Mouse (Mus musculus) small intestine, adult 2 months (tissue): Measurements from ENCODE around the gene Pkp3. TPM values are rescaled to one million over a fixed set of nuclear protein-coding genes. Genes with fewer than 3 reads are reported as not detected.

Source experiments
- H3K27ac ChIP-seq: fragments of 200-500 bp; 2 replicates; pipeline ENCODE4 v1.5.1; 2012; ENCODE audit warnings: low read depth, low read length, control low read depth, inconsistent platforms; ENCODE audit not compliant: insufficient read depth
- H3K27me3 ChIP-seq: fragments of 200-500 bp; 2 replicates; pipeline ENCODE4 v1.6.1; 2012; ENCODE audit warnings: mild to moderate bottlenecking, moderate library complexity, low read length, inconsistent platforms; ENCODE audit not compliant: control insufficient read depth, insufficient read depth
- H3K36me3 ChIP-seq: fragments of 200-500 bp; 2 replicates; pipeline ENCODE4 v1.6.1; 2012; ENCODE audit warnings: mild to moderate bottlenecking, low read length, control low read depth, inconsistent platforms; ENCODE audit not compliant: control insufficient read depth, insufficient read depth
- H3K4me1 ChIP-seq: fragments of 200-500 bp; 2 replicates; pipeline ENCODE4 v1.6.1; 2012; ENCODE audit warnings: low read length, inconsistent platforms, mixed read lengths; ENCODE audit not compliant: control insufficient read depth, insufficient read depth, insufficient read length
- H3K4me3 ChIP-seq: fragments of 200-500 bp; 2 replicates; pipeline ENCODE4 v1.5.1; 2012; ENCODE audit warnings: low read depth, mild to moderate bottlenecking, control low read depth, inconsistent platforms, low read length, moderate library complexity
- CTCF ChIP-seq: fragments of 200-500 bp; IDR thresholded peaks from 2 replicates; pipeline ENCODE4 v1.5.1; 2012; ENCODE audit warnings: low read depth, mild to moderate bottlenecking, control low read depth, inconsistent platforms, low read length, moderate library complexity, mixed read lengths; ENCODE audit not compliant: insufficient replicate concordance, insufficient read length; ENCODE audit errors: extremely low read depth
- POLR2A ChIP-seq: fragments of 200-500 bp; IDR thresholded peaks from 2 replicates; pipeline ENCODE4 v1.6.1; 2012; ENCODE audit warnings: low read depth, mild to moderate bottlenecking, control low read depth, inconsistent platforms, low read length, moderate library complexity
- WGBS: fragments of 180-500 bp; shearing (Covaris S2); methylation state at CpG from one replicate; pipeline ENCODE4 v1.1.7; 2018; 5-methylcytosine and 5-hydroxymethylcytosine counted together
- polyA plus RNA-seq: library from polyadenylated mRNA; depleted of rRNA; stranded (reverse); fragments of >200 nt; gene quantifications from 2 replicates; pipeline ENCODE4 v1.2.3, GENCODE M21; 2012

Gene Pkp3
- polyA plus RNA-seq, 1 experiment, result 236 TPM

DNA sequence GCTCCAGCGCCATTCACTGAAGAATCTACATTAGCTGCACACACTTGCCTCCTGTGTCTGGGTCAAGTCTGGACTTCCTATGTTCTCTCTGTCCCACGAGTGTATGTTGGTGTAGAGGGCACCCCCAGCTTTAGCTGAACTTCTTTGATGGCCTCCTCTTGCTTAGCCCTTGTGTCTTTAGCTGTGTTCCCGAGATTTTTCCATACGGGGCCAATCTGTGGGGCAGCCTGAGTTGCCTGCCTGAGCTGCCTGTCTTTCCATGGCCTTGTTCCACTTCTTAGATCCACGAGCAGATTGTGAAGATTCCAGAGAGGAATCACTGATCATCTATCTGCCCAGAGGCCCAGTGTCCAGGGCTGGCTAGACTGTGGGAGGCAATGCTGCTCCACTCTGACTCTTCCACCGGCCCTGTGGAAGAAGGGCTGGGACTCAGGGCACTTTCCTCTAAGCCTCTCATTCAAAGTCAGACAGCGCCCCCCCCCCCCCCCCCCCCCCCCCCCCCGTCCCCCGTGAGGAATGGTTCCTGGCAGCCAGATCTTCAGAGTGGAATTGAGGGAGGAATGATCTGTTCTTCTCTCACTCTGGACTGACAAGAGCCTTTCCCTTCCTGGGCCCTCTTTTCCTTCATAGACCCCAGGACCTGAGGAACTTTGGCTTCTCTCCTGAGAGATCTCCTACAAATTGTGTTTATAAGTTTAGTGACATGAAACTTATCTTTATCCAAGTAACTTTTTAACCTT is 37.0 kb upstream of the Pkp3 start:
- Histone ChIP-seq H3K4me3 (no peak overlapping the region), H3K36me3 (no peaks in the 10 kb centered on the region), H3K4me1 (peaks cover 4% of the 10 kb centered on the region; the same call in 1 of the 2 replicates), H3K27ac (peak overlapping the region; percentile 76), H3K27me3 (no peaks in the 10 kb centered on the region)
- TF ChIP-seq POLR2A, result no peak
- no peak for TF ChIP-seq CTCF
- 33% methylated on average over 6 of the region's 9 CpGs for WGBS

DNA sequence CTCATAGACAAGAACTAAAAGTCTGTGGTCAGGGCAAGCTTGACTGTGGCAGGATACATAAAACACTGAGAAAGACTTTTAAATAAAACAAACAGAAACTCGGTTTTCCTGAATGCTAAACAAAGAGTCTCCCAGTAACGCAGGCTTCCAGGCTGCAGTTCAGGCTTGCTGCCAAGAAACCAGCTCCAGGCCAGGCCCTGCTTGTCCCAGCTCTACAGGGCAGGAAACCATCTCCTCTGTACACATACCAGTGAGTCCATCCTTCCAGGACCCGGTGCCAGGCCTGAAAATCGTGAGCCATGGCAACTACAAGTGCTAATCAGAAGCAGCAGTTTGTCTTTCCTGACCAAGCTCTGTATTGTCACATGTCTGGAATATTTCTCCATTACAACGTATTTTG is 36.4 kb upstream of the Pkp3 start:
- 7% methylated on average over 5 of the region's 5 CpGs for WGBS
- Histone ChIP-seq H3K27ac (peak overlapping the region; percentile 48), H3K4me3 (no peak overlapping the region), H3K27me3 (no peaks in the 10 kb centered on the region), H3K4me1 (peaks cover 7% of the 10 kb centered on the region; the same call in 1 of the 2 replicates), H3K36me3 (no peaks in the 10 kb centered on the region)
- no peak for TF ChIP-seq POLR2A
- no peak for TF ChIP-seq CTCF

GRCm38 (mm10) chr7:141042539-141042938 is 35.5 kb upstream of the Pkp3 start:
- Histone ChIP-seq H3K36me3 (no peaks in the 10 kb centered on the region), H3K4me3 (no peak overlapping the region), H3K4me1 (peaks cover 14% of the 10 kb centered on the region), H3K27ac (peak overlapping the region; percentile 19), H3K27me3 (no peaks in the 10 kb centered on the region)
- TF ChIP-seq CTCF (no peak), POLR2A (no peak)
- WGBS, result 29% methylated on average over 4 of the region's 4 CpGs

GRCm38 (mm10) chr7:141046931-141047580 is 31.0 kb upstream of the Pkp3 start:
- no peaks in the 10 kb centered on the region for H3K36me3 ChIP-seq
- H3K27ac ChIP-seq, result peak overlapping the region; percentile 92
- peaks cover 14% of the 10 kb centered on the region for H3K4me1 ChIP-seq
- WGBS, result 33% methylated on average over 6 of the region's 6 CpGs
- H3K4me3 ChIP-seq, result no peak overlapping the region
- TF ChIP-seq CTCF (no peak), POLR2A (no peak)
- H3K27me3 ChIP-seq, result no peaks in the 10 kb centered on the region

DNA sequence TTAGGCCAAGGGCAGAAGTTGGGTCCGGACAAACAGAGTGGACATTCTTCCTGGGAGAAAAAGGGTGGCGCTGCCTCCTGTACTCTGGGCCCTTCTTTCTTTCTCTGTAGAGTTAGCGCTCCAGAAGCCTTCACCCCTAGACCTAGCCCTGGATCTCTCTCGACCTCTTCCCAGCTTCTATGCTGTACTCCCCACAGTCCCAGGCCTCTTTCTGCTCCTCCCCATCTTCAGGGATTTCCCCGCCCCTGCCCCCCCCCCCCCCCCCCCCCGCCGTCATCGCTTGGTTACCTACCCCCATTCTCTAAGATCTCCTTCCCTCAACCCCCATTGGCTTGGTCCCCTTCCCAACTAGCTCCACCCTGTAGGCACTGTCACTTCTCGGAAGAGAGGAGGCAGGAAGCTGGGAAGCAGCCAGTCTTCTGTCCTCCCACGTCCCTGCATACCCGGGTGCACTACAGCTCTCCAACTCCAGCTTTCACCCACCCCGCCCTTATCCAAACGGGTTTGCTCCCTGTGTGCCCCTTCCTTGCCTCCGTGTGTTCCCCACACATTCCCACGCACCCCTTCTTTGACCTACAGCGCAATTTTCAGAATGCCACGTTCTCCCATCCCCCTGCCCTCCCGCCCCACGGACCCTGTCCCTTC is 30.3 kb upstream of the Pkp3 start:
- no peaks in the 10 kb centered on the region for H3K36me3 ChIP-seq
- no peaks in the 10 kb centered on the region for H3K27me3 ChIP-seq
- TF ChIP-seq CTCF (no peak), POLR2A (peak; percentile 21)
- H3K4me1 ChIP-seq, result peaks cover 14% of the 10 kb centered on the region
- WGBS, result 10% methylated on average over 15 of the region's 19 CpGs
- peak overlapping the region; percentile 92 for H3K27ac ChIP-seq
- peak overlapping the region; percentile 58 for H3K4me3 ChIP-seq

- H3K4me3 ChIP-seq, result peak overlapping the region; percentile 58
- TF ChIP-seq CTCF (peak; percentile 90), POLR2A (peak; percentile 4; the same call in 1 of the 2 replicates)
- WGBS, result 4% methylated on average over 21 of the region's 21 CpGs
Observed at GRCm38 (mm10) chr7:141048226-141049218, 29.5 kb upstream of the Pkp3 start.

More at GRCm38 (mm10) chr7:141048226-141049218, 29.5 kb upstream of the Pkp3 start:
- Histone ChIP-seq H3K27ac (peak overlapping the region; percentile 77), H3K27me3 (no peaks in the 10 kb centered on the region), H3K4me1 (peaks cover 14% of the 10 kb centered on the region), H3K36me3 (no peaks in the 10 kb centered on the region)
